Mouse (Mus musculus): ENCODE results near the gene Srsf4. TPM values are rescaled to one million over a fixed set of nuclear protein-coding genes. Genes with fewer than 3 reads are reported as not detected.
A peak's percentile ranks its signal among the peaks of the same experiment; 100 is the strongest.

The Srsf4 gene
- total RNA-seq, 2 experiments from 2014 or later: 70.3 to 76.8 TPM

DNA sequence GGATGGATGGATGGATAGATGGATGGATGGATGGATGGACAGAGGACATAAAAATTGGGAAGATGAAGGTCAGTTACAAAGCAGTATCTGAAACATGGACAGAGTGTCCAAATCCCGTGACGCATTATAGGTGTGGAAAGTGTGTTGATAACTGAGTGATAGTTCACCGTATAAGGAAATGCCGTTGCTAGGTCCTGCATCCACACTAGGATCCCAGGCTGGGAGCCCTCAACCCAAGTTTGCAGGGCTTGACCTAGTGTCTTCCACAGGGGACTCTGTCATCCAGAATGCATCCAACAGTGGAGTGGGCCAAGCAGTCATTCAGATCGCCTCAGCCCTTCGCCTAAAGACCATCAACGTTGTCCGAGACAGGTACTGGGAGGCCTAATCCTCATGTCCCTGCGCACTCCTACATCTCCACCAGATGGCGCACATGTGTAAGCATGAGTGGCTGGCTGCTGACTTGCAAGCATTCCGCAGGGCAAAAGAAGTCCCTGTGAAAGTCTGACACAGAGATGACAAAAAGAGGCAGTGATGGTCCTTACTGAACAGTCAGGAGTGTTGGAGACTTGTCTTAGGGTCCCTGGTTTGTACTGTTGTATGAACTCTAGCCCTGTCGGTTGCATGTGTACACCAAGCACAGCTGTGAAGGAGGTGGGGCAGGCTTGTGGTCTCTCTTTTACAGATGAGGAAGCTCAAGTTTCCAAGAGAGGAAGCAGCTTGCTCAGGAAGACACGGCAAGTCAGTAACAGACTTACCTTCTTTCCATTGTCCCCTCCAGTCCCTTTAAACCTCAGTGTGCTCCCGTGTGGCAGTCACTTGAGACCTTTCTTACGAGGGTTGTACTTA is 12.7 kb upstream of the Srsf4 start:
- peak; percentile 69 to 82 for DNase-seq (ENCODE audit: low spot score in 2 of 2)
- intact Hi-C loops (cut with DNase I): loop anchor here (2.0 to 10.0 kb wide), 3 partner anchors 116 to 314 kb away; no protein-coding TSS in a partner anchor

DNA sequence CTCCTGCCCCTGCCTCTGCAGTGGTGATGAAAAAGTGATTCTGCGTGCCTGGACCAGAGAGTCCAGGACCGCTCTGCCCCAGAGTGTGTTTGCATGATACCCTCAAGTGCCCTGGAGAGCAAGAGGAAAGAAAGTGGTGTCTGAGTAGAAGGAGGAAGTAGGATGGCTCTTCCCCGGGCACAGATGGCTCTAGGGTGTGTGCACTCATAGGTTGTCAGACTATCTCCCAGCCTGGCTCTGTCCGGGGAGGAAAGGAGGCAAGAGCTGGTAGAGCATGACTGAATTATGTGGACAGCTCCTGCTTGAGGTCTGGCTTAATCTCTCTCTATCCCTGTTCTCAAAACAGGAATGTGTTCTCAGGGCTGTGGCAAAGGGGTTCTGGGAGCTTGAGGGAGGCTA is 12.1 kb upstream of the Srsf4 start:
- DNase-seq (ENCODE audit: low spot score in 2 of 2): no peak
- intact Hi-C loops (cut with DNase I): loop anchor here (2.0 to 10.0 kb wide), 3 partner anchors 115 to 313 kb away; no protein-coding TSS in a partner anchor

DNA sequence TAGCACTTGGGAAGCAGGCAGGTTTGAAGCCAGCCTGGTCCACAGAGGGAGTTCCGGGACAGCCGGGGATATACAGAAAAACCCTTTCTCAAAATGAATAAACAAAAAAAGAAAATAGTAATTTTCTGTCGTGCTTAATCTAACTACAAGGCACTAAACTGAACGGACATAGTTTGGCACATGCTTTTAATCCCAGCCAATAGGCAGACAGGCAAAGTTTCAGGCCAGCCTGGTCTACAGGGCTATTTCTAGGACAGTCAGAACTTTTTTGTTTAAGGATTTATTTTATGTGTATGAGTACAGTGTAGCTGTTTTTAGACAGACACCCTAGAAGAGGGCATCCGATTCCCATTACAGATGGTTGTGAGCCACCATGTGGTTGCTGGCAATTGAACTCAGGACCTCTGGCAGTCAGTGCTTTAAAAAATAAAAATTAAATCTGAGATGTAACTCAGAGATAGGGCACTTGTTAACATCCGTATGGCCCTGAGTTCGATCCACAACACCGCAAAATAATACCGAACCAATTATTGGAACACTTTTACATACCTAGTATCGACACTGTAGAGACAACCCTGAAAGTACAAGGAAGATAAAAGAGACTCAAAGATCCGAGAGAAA is 635 bp upstream of the Srsf4 start:
- DNase-seq (ENCODE audit: low spot score in 2 of 2): no peak
- intact Hi-C loops (cut with DNase I): no loop called here

DNA sequence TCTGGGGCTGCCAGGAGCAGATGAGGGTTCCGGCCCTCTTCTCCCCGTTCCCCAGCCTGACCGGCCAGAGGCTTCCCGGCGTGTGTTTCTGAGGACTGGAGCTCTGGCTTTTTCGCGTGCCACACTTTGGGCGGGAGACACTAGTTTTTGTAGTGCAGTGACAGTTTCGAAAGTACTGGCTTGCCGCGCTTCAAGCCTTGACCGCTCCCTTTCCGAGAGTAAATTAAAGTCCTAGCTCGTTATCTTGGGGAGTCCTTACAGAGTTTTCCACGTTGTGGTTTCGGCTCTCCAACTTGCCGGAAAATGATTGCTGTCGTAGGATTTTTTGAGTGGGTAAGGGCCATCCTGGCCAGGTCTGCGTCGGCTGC is 736 bp downstream of the Srsf4 start:
- intact Hi-C loops (cut with DNase I): no loop called here

DNA sequence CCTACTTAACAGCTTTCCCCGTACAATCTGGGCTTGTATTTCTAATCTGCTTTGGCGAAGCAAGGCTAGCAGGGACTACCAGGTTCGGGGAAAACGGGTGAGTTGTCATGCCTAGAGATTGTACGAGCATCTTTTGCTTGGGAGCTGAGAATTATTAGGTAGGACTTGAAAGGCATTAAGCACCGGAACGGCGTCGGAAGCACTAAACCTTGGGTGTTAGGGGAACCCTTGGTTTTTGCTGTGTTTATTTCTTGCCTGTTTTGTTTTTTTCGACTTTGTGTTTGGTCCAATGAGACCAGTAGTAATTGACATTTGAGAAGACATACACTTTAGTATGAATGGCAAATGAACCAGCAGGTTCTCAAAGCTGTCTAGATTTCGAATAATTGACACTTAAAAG is 1.1 kb downstream of the Srsf4 start:
- no peak for DNase-seq (ENCODE audit: low spot score in 2 of 2)
- intact Hi-C loops (cut with DNase I): no loop called here

More for the DNA sequence above, 736 bp downstream of the Srsf4 start:
- no peak for DNase-seq (ENCODE audit: low spot score in 2 of 2)

DNA sequence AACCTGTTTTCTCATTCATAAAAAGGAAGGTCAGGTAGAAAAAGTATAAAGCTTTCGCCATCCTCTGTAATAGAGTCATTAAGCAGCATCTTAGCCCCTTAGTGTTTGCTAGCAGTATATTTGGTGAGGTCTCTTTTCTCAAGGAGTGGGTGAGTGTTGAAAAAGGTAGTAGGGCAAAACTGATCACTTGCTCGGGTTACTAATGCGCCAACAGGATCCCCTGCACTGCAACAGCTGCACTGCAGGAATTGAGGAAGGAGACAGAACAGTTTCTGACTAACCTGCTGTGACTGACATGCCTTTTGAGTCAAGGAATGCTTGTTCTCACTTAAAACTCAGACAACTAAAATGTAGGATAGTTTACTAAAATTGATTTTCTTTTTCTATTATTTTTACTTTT is 1.8 kb downstream of the Srsf4 start:
- intact Hi-C loops (cut with DNase I): no loop called here
- DNase-seq (ENCODE audit: low spot score in 2 of 2): no peak

DNA sequence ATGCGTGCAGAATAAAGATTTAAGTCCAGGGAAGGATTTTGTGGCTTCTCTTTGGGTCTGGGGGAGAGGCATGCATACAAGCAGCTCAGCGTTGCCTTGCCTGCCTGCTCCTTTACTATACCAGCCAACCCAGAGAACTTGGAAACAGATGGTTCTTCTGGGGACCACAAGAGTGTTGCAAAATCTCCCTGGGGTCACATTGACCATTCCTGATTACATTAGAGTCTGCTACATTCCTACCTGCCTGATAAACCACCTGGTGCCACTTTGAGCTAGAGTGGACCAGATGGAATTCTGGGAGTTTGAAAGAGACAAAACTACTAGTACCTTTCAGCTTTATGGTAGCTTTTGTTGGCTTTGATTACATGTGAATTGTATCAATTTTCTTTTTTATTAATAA is 3.4 kb downstream of the Srsf4 start:
- intact Hi-C loops (cut with DNase I): no loop called here
- no peak for DNase-seq (ENCODE audit: low spot score in 2 of 2)

DNA sequence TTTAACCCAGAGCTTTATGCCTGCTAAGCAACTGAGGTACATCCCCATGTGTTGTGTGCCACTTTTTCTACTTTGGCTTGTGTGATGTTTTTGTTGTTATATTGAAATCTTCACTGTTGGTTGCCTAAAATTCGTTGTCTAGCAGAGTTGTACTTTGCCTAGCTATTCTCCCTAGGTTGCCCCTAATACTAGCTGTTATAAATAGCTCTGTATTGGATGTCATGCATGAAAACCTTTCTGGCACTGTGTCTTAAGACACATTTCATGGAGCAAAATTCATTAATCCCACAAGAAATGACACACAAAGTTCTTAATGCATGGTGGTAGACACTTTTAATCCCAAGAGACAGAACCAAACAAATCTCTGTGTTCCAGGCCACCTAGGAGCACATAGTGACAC is 6.3 kb downstream of the Srsf4 start:
- intact Hi-C loops (cut with DNase I): no loop called here
- DNase-seq (ENCODE audit: low spot score in 2 of 2): no peak

DNA sequence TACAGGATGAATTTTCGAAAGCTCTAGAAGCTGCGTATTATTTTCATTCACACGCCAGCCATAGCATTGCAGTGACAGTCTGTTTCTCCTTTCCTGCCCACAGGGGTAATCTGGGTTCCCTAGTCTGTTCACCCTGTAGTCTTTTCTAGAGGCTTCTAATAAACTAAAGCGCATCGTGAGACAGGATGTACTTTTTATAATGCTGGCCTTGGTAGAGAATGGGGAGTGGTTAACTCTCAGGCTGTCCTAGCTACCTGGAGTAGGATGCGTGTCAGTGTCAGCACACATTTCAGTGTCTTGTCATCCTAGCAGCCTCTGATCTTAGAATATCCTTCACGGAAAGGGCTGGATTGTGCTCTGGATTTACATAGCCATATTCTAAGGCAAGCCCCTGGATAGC is 7.9 kb downstream of the Srsf4 start:
- intact Hi-C loops (cut with DNase I): no loop called here
- DNase-seq (ENCODE audit: low spot score in 2 of 2): no peak

DNA sequence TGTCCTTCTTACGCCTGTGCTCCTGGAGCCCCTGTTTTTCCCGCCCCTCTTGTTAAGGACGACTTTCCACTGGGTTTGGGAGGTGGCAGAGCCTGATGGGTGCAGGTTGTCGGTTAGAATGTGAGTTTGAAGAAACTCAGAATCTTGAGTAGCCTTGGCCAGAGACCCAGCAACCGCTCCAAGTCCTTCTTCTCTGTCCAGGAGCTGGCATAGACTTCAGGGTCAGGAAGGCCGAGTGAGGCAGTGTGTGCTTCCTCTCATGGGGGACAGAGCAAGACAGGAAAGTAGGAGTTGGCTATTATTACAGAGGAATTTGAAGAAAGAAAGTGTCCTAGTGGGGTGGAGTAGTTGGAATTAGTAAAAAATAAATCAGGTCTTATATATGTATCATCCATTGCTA is 10.2 kb downstream of the Srsf4 start:
- intact Hi-C loops (cut with DNase I): no loop called here

DNA sequence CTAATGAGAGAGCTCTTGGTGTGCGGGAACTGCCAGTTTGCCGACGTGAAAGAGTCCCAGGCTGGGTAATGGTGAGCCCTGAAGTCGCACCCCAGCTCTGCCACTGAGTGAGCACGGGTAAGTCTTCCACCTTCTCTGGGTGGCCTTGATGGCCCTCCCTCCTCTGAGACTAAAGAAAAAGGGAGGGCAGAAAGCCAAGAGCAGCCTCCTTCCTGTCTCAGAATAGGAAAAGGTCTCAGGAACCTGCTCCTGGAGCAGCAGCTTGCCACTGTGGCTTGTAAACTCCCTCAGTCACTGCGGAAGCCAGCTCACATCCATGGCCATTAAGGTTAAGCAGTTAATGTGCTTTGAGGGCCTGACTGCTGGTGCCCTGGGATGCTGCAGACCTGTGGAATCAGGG is 12.0 kb downstream of the Srsf4 start:
- DNase-seq (ENCODE audit: low spot score in 2 of 2): no peak
- intact Hi-C loops (cut with DNase I): no loop called here

More for the DNA sequence above, 10.2 kb downstream of the Srsf4 start:
- DNase-seq (ENCODE audit: low spot score in 2 of 2): no peak

DNA sequence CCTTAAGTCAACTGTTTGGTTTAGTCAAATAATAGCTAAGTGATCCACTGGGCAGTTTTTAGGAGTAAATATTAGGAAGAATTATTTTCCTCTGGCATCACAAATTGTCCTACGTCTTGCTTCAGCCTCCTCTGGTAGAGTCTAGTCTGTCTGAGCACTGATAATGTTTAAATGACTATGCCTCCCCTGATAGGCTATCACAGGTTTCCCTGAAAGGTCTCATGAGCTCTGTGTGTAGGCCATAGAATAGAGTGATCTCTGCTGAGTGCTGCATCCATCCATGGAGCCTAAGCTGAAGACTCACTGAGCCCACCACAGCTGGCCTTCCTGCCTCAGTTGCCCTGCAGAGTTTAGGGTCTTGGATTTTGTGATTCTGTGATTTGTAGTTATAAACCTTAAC is 15.1 kb downstream of the Srsf4 start:
- intact Hi-C loops (cut with DNase I): no loop called here
- DNase-seq (ENCODE audit: low spot score in 2 of 2): no peak

DNA sequence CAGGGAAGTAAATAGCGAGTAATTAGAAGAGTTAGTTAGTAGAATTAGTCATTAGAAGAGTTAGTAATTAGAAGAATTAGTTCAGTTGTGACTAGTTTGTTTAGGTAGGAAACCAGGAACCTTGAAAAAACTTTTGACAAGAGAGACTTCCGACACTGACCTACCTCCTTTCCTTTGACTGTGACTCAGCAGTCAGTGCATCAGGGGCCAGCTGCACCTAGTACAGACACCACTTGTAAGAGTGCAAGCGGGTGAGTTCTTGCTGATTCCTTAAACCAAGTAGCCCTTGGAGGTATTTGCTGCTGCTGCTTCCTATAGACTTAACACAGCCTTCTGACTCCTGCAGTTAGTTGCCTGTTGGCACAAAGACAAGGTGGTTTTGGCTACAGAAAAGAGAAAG is 17.3 kb downstream of the Srsf4 start:
- no peak for DNase-seq (ENCODE audit: low spot score in 2 of 2)
- intact Hi-C loops (cut with DNase I): no loop called here

DNA sequence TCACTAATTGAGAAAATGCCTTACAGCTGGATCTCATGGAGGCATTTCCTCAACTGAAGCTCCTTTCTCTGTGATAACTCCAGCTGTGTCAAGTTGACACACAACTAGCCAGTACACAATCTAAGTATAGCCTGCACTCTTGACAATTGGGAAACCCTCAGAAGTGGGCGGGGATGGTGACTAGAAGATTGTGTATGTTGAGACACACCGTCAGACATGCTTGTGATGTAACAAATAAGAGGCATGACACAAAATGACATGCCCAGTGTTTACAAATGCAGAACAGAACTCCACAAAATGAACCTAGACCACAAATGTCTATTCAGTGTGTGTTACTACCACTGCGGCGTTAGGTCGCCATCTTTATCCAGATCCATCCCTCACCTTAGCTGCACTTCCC is 23.7 kb downstream of the Srsf4 start:
- no peak for DNase-seq (ENCODE audit: low spot score in 2 of 2)
- intact Hi-C loops (cut with DNase I): no loop called here

DNA sequence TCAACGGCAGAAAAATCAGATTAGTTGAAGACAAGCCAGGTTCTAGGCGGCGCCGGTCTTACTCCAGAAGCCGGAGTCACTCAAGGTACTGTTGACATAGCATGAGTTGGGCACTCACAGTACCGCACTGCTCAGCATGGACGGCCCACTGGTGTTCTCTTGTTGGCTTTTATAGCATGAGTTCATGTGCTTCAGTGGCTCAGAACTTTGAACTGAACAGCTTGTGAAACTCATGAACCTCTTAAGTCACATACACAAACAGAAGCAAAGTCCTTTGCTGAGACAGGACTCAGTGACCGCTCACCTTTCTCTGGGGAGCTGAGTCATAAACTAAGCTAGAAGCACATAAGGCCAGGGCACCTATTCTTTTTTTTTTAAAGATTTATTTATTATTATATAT is 24.4 kb downstream of the Srsf4 start:
- intact Hi-C loops (cut with DNase I): no loop called here

DNA sequence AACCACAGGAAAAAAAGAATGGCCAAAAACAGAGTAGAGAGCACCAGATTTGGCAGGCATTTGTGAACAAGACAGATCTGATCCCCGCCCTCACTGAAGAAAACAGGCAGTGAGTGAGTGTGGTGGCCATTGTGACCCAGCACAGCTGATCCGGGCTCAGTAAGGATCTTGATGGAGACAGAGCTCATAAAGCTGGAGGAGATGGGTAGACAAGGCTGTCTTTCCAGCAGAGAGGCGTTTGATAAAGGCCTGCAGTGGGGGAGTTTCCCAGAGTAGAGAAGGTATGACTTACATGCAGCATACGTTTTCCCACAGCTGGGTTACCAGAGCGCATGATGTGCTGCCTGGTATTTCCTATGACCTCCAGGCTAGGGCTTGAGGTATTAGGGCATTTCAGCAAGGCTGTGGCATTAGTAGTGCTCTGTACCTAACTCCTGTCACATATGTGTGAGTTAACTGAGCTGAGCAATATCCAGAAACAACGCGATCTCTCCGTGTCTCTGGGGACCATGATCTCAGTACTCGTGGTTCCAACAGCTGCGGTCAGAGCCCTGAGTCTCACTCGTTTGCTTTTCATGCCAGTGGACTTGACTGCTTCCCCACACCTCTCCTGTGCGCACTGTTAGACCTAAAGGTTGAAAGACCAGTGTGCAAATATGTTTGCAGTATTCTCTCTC is 25.2 kb downstream of the Srsf4 start:
- intact Hi-C loops (cut with DNase I): no loop called here
- no peak for DNase-seq (ENCODE audit: low spot score in 2 of 2)

More for the DNA sequence above, 24.4 kb downstream of the Srsf4 start:
- no peak for DNase-seq (ENCODE audit: low spot score in 2 of 2)

DNA sequence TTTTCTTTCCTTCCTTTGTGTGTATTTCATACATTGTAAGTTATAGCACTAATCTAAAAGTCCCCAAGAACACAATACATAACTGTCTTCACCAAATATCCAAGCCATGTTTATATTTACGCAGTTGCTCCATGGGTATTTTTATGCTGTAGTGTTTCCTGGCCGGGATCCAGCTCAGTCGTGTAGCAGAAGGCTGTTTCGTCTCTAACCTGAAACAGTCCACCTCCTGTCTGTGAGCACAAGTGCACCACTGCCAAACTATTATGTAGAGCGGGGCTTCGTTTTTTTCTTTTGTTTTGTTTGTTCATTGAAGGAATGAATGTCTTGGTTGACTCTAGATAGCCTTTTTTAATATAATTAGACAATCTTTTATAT is 25.8 kb downstream of the Srsf4 start:
- no peak for DNase-seq (ENCODE audit: low spot score in 2 of 2)

DNA sequence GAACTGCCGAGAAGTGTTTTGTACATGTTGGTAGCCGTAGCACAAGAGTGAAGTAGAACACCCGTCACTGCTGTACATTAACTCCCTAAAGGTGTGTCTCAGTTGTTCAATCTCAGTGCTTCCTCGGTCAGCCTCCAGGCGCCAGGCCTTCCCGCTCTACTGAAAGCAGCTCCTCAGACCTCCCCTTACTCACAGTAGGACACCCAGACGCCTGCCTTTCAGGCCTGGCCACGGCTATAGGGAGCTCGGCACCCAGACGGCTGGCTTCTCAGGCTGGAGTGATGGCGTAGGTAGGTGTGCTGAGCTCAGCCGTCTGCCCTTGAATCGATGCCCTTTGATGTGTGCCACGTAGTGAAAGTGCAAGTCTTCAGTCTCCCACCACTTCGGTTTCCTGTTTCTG is 27.7 kb downstream of the Srsf4 start:
- no peak for DNase-seq (ENCODE audit: low spot score in 2 of 2)
- intact Hi-C loops (cut with DNase I): no loop called here

More for the DNA sequence above, 25.8 kb downstream of the Srsf4 start:
- intact Hi-C loops (cut with DNase I): no loop called here

DNA sequence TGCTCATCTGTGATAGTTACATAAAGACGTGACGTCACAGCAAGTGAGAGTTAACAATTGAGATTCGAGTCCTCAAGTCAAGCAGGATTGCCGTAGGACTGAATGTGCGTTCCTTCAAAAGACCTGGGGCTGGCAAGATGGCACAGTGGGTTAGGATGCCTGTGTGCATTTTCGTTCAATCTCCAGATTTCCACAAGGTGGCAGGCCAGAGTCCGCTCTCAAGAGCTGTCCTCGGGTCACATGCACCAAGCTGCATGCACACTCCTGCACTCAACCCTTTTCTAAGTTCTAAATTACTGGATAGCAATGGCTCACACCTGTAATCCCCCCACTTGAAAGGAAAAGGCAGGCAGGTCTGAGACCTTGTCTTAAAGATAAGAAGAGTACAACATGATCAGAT is 31.1 kb downstream of the Srsf4 start:
- intact Hi-C loops (cut with DNase I): no loop called here
- DNase-seq (ENCODE audit: low spot score in 2 of 2): no peak

DNA sequence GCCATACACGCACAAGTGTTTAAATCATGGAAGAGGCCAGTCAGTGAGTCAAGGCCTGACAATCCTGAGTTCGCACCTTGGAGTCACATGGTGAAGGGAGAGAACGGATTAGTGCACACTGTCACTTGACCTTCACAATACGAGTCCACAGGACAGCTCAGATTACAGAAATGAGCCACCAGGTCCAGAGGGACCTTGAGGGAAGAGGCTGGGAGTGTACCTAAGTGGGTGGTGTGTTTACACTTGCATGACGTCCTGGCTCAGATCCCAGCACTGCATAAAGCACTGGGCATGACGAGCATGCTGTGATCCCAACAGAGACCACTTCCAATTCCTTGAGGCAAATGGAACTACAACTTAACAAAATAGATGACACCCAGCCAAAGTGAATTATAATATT is 33.0 kb downstream of the Srsf4 start:
- no peak for DNase-seq (ENCODE audit: low spot score in 2 of 2)
- intact Hi-C loops (cut with DNase I): no loop called here

DNA sequence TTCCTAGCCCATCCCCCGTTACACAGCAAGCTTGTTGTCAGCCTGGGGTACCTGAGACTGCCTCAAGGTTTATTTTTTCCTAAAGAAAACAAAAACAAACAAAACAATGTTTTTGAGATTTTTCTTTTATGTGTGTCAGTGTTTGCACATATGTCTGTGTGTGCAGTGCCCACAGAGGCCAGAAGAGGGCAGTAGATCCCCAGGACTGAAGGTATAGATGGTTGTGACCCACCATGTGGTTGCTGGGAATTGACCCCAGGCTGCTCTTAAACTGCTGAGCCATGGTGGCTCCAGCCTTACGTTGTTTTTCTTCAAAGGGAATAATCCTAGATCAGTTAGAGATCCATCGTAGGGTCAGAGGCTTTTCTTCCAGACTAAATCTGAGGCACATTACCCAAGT is 34.5 kb downstream of the Srsf4 start:
- no peak for DNase-seq (ENCODE audit: low spot score in 2 of 2)
- intact Hi-C loops (cut with DNase I): no loop called here
